Mouse (Mus musculus) gastrocnemius, postnatal 36 days (tissue): ENCODE measurements around the gene Lrmp. TPM values are rescaled to one million over a fixed set of nuclear protein-coding genes. Genes with fewer than 3 reads are reported as not detected.
"Not testable (repeated sequence)": the region's sequence is repeated elsewhere in the genome, so short reads cannot be mapped to it uniquely, and the experiment has no call there.

ENCODE experiments used
- DNase-seq, 2 experiments: peaks; one replicate each; pipeline ENCODE4 v3.0.0; 2022
- intact Hi-C: fragments of 180-260 bp; cut with DNase I; formaldehyde crosslinking; loops from one replicate; pipeline ENCODE4 v1.15.1; 2025
- total RNA-seq, 2 experiments: library from RNA; stranded (reverse); gene quantifications; 2 replicates each; pipeline ENCODE4 v1.2.3; 2021

The Lrmp gene
- total RNA-seq, 2 experiments from 2014 or later = 0.49 to 1.5 TPM

DNA sequence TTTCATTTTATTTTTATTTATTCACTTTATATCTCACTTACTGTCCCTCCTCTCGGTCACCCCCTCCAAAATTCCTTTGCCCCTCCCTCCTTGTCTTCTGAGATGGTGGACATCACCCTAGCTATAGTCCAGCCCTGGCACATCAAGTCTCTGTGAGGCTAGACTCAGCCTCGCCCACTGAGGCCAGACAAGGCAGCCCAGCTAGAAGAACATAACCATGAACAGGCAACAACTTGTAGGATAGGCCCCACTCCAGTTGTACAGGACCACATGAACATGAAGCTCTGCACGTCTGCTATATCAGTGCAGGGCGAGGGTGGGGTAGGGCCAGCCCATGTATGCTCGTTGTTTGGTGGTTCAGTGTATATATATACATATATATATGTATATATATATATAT, 16.5 kb downstream of the Lrmp start:
- DNase-seq = no peak
- intact Hi-C loops = no loop called here

DNA sequence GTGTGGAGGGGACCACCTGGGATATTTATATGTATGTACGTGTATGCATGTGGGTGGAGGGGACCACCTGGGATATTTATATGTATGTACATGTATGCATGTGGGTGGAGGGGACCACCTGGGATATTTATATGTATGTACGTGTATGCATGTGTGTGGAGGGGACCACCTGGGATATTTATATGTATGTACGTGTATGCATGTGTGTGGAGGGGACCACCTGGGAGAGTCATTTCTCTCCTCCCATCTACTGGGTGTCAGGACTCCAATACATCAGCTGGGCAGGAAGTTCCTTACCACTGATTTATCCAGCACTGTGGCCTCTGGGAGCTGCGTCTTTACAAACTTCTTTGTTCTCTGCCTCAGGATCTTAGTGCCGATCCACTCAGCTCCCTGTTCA, 17.5 kb downstream of the Lrmp start:
- DNase-seq, intact Hi-C loops: not testable (repeated sequence)

DNA sequence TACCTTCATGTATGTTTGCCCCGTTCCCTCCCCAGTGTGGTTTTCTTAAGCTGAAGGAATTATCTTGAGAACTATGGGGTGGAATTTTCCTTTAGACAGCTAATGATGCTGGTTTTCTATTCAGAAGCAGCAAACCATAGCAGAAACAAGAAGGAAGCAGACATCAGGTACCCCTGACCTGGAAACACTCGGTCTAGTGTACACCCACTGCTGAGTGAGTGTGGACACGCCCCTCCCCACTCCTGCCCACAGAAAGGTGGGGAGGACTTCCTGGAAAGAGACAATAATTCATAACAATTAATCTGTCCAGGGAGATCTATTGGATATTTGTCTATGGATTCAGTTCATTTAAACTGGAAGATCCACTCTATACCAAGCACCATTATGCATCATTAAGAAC, 19.8 kb downstream of the Lrmp start:
- intact Hi-C loops = no loop called here
- no peak for DNase-seq

DNA sequence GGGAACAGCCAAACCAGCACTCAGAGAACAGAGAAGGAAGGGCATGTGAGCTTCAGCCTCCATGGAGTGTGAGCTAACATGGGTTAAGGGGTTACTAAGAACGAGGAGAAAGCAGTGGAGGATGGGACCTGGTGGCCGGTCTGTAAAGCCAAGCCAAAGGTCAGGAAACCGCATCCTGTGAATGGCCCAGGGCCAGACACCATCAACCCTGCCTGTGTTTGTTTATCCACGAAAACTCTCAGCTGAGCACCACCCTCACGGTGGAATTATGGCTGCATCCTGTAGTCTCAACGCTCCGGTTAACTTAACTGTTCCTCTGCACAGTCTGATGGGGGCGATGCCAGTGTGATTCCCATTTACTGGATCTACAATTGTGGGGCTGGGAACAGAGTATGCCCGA, 20.4 kb downstream of the Lrmp start:
- intact Hi-C loops = no loop called here
- DNase-seq = no peak

DNA sequence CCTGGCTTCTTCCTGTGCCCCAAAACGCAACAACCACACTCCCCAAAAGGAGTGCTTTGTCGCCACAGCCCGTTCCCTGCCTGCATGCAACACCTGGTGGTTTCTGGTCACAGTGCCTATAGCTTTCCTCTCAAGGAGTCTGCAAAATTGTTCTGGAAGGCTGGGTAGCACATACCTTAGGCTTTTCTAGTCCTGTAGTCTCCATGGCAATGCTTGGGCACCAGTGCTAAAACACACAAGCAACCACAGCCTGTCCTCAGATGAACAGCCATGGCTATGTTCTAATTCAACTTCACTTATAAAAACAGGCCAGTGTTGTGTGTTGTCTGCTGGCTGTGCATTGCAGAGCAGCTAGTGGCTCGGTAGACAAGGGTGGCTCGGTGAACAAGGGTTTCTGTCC, 21.4 kb downstream of the Lrmp start:
- DNase-seq = no peak
- intact Hi-C loops = no loop called here

DNA sequence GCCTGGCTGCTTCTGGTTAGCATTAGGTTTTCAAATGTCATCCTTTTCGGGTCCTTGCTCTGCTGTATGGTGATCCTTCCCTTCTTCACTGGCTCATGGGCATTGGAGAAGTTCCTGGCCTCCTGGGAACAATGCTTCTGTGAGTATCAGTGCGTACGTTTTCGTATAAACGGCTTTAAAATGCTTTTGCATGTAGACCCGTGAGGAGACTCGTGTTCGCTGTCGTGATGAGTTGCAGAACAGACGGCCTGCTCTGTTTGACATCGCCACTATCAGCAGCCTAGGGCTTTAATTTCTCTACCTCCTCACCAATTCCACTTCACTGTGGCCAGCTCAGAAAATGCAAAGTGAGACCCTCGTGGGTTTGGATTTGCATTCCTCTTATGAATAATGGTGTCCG, 23.8 kb downstream of the Lrmp start:
- intact Hi-C loops = no loop called here
- no peak for DNase-seq

DNA sequence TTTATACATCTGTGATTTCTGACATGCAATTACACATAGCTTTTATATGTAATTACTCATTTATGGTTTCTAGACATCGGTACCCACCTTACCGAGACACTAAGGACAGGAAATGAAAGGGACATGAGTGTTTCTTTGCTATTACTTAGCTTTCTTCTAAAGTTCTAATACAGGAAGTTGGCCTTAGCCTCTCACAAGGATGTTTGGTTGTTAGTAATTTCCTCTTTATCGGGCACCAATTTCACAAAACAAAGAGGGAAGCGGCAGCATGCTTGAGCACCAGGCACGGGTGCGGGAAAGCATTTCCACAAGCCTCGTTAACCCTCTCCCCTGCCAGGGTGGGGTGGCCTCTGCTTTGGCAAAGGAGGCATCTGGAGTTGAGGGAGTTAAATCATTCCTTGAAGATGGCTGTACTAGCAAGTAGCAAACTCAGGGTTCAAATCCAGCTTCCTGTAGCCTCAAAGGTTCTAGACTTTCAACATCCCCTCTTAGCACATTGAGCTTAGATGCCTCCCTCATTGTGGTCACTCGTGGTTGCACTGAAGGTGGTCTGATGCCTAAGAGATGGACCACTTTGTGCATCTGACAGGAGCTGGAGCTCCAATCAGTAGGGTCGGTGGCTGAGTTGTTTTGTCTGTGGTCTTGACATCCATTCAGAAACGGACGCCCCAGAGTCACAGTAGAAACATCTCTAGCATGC, 24.5 kb downstream of the Lrmp start:
- intact Hi-C loops = no loop called here
- no peak for DNase-seq

DNA sequence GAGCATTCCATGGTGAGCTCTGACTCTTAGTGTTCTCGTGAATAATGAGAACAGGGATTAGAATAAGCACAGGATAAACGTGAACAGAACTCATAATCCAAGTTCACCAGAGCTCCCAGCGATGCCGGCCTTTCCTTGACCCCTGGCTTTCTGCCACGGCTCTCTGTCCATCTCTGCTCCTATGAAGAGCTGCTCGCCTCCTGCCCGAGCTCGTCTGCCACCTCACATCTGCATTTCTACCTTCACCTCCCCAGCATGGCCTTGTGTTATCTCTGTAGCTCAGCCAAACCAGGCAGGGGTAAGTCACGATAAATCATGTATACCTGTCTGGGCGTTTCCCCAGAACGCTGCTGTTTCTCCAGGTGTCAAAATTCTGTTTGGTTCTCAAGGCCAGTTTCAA, 25.3 kb downstream of the Lrmp start:
- DNase-seq = no peak
- intact Hi-C loops = no loop called here

DNA sequence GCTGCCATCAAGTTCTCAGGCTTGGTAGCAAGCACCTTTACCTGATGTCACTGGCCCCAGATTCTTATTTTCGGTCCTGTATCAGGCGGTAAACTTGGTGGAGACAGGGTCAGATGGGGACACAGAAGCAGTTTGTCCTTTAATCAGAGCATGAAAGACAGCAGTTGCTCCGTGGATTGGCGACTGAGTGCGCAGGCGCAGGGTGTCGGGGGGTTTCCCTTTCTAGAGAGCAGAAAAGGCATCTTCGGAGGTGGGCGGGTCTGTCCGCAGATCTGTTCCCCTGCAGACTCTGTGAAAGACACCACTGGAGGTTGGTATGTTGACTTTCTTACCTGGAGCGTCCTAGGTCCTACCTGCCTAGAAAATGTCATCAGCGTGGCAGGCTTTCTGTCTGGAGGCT, 26.4 kb downstream of the Lrmp start:
- intact Hi-C loops = no loop called here
- no peak for DNase-seq

DNA sequence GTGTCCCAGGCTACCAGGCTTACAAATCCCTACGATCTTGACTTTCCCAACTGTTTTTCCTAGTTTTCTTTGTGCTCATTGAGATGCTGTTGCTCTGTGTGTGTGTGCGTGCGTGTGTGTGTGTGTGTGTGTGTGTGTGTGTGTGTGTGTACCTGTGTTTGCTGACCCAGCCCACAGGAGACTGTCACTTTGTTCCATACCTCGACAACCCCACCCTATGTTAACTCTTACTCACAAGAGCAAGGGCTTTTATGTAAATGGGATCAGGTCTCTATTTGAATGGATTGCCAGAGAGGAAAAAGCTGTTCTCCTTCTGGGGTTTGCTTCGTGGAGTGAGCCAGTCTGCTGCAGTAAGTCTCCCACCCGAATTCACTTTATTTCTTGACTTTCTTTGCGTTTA, 29.7 kb downstream of the Lrmp start:
- intact Hi-C loops = no loop called here
- DNase-seq = no peak

DNA sequence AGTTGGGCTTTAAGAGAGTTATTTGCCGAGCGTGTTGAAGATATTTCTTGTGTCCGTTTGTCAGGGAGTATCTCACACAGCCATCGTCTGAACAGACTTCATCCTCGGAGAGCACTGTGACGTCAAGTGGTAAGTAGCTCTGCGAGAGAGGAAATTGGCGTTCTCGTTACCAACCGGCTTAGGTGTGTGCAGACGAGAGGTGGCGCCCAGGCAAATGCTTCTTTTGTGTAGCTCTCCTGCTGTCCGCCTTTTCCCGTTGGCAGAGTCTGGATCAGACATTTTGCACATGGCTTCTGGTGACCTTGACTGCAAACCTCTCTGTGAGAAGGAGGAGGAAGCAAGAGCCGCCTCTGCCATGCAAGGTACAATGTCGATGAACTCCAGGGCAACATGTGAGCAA, 32.3 kb downstream of the Lrmp start:
- intact Hi-C loops = no loop called here
- DNase-seq = no peak

DNA sequence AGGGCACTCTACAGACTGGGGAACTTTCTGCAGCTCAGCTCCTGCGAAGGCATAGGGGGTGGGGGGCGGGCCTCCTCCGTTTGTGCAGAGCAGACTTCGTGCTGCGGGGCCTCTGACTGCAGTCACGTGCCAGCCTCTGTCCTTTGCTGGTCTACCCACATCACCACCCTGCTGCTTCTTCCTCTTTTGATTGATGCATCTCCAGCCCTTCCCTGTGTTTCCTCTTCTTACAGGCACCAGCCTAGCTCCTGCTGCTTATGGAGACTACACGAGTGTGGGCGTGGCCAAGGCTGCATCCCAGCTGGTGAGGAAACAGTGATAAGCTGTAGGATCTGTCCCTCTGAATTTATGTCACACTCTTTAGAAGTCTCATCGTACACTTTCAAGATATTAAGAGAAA, 33.6 kb downstream of the Lrmp start:
- intact Hi-C loops = no loop called here
- DNase-seq = no peak

DNA sequence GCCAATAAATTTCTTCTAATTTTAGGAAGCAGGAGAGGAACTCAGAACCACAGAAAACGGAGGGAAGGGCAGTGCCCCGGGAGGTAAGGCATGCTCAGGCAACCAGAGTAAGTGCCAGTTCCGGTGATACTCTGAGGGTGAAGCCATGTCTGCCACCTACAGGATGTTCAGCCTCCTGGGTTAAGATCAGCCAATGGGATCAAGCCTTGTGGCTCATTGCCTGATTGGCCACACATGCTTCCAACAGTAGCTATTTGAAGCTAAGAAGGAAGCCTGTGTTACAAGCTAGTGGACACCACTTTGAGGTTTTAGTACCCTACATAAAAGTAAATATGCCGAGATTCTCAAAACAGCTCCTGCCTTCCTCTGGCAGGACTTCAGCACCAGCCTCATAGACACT, 43.2 kb downstream of the Lrmp start:
- no peak for DNase-seq
- intact Hi-C loops = no loop called here

DNA sequence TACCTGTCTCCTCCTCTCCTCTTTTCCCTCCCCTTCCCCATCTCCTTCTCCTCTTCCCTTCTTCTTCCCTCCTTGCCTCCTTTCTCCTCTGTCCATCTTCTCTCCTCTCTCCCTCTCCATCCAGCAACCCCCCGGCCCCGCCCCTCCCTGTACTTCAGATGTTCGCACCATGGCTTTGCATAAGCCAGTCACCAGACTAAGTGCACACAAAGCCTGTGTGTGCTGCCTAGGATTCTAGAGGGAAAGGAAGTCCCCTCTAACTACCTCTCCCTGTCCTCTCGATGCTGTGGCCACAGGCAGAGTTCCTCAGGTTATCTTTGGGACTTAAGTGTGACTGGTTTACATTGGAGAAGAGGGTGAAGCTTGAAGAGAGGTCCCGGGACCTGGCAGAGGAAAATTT, 45.1 kb downstream of the Lrmp start:
- no peak for DNase-seq
- intact Hi-C loops = no loop called here

DNA sequence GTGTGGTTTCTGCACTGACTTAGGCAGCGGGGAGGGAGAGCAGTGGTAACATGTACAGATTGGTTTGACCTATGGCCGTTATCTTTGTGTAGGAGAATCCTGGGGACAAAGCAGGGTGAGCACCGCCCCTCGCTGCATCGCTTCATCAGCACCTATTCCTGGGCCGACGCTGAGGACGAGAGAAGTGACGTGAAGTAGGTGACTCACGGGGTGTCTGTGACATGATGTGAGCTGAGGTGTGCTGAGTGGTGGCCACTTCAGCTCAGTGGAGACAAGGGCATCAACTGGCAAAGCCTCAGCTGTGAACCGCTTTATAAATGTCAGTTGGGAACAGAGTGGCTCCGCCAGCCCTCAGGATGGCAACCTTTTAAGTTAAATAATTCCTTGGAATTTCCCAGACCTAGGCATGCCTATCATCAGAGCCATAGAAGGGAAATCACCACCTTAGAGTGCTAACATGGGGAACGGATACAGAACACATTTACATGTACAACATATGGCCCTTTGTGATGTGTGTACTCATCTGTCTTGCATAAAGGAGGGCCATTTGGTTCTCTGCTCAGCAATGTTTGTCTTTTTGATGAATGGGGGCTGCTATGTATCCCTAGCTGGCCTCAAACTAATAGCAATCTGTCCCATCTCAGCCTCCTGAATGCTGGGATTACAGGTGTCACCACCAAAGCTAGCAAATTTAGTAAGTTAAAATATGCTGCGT, 56.6 kb downstream of the Lrmp start:
- intact Hi-C loops = no loop called here
- DNase-seq = no peak

DNA sequence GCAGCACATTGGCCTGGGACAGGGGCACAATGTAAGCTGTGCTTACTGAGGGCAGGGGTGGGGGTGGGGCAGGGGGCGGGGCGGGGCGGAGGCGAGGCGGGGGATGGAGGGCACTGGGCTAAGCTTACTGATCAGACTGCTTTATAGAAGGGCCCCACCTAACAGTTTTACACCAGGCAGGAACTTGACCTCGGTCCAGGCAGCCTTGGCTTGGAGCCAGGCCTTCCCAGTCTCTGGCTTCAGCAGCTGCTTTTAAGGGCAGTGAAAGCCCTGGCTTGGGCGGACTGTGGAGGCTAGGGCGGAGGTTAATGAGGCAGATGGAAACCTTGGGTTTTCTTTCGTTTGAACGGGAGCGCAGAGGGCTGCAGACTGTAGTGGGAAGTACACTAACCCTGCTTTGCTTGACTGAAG, 58.3 kb downstream of the Lrmp start:
- DNase-seq = peak; percentile 82 to 83
- intact Hi-C loops = no loop called here

DNA sequence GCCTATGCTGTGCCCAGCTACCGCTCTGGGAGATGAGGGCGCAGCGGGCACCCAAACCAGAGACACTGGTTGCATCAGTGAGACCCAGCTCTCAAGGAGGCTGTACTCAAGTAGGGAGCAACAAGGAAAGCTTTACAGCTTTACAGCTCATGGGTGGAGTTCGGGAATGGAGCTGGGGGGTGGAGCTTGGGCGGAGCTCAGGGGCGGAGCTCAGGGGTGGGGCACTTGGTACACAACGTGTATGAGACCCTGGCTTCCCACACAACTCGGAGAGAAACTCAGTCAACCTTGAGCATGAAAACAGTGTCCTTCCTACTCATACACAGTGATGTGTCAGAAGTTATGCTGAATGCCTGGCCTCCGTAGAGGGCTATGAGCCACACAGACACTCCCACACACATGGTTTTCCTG, 60.1 kb downstream of the Lrmp start:
- DNase-seq = no peak
- intact Hi-C loops = no loop called here

DNA sequence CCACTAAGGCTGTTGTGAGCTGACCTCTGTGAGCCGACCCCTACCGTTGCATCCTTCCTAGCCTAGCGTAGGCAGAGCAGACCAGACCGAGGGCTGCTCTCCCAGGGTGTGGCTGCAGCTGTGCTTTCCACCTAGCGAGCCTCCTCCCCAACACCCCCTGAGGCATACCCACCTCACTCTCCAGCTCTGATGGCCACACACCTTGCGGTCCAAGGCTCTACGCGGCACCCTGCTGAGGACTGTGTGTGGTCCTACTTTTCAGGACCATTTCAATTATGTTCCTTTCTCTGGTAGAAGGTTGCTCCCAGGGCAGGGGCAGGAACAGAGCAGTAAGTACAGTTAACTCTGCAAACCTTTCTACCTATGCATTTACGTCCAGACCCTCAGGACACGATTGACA, 61.0 kb downstream of the Lrmp start:
- intact Hi-C loops = no loop called here
- no peak for DNase-seq

DNA sequence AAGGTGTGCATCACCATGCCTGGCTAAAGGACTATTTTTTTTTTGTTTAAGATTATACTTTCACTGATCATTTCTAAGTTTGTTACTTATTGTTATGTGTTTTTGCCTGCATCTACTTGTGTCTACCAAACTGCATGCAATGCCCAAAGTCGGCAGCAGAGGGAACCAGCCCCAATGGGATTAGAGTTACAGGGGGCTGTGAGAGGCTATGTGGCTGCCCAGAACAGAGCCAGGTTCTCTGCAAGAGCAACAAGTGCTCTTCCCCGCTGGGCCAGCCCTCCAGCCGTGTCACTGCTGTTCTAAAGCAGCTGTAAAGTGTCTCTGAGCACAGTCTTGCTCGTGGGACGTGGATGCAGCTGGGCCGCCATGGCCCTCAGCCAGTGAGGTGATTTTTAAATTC, 64.2 kb downstream of the Lrmp start:
- intact Hi-C loops = loop anchor here (5.0 kb wide), 1 partner anchor 52 kb away; no protein-coding TSS in a partner anchor
- DNase-seq = peak; percentile 35 to 37

DNA sequence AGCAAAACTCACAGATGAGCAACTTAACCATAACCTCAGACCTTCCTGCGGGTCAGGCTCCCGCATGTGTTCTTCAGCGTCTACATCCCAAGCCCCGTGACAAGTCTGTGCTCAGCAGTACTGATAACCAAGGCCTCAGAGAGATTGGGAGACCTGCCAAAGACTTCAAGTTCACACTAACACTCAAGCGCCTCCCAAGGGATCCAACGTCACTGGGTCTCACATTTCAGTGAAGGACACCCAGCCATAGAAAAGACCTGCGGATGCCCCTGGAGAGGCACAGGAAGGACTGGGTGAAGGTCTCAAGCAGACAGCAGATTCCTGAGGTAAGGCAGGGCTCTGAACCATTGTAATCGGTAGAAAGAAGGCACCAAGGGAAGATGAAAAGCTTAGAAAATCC, 66.6 kb downstream of the Lrmp start:
- peak in 1 of 2 experiments; percentile 21 for DNase-seq
- intact Hi-C loops = loop anchor here (5.0 kb wide), 1 partner anchor 55 kb away; no protein-coding TSS in a partner anchor

DNA sequence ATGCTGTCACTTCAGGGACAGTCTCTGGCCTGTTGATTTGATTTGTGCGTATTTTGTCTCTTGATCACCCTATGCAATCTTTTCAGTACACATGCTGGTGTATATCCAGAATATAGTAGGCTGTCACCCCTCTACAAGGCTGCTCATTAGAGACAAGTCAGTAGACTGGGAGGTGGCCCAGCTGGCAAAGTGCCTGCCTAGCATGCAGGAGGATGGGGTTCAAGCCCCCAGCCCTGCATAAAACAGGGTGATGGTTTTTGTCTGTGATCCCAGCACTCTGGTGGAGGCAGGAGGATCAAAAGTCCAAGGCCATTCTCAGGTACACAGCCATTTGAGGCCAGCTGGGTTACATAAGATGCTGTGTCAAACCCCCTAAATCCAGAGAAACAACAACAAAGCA, 70.6 kb downstream of the Lrmp start:
- intact Hi-C loops = loop anchor here (2.0 kb wide), 1 partner anchor 97 kb away; no protein-coding TSS in a partner anchor
- no peak for DNase-seq
